Mouse (Mus musculus) ES-E14 (cell line): ENCODE results near the gene Glod4. TPM values are rescaled to one million over a fixed set of nuclear protein-coding genes. Genes with fewer than 3 reads are reported as not detected.

Experiments used
- DNase-seq: peaks from one replicate; pipeline ENCODE4 v3.0.0-alpha.2; 2013; ENCODE audit warnings: low read depth, low spot score
- H3K27ac ChIP-seq: 2 replicates; pipeline ENCODE4 v1.5.1; 2012; ENCODE audit warnings: low read depth, mild to moderate bottlenecking, low read length, moderate library complexity, mixed read lengths; ENCODE audit not compliant: poor library complexity, insufficient read depth, severe bottlenecking
- H3K36me3 ChIP-seq: 2 replicates; pipeline ENCODE4 v1.6.1; 2012; ENCODE audit warnings: mild to moderate bottlenecking, low read length, moderate library complexity, mixed read lengths; ENCODE audit not compliant: control insufficient read depth, poor library complexity, insufficient read depth, severe bottlenecking
- H3K4me1 ChIP-seq, 2 experiments: fragments of 150-350 bp in 1 of 2; sonication (generic) in 1 of 2; 2 replicates each; pipeline ENCODE4 v1.6.1; 2012; ENCODE audit warnings: low read length in 2 of 2, mild to moderate bottlenecking in 1 of 2, mixed read lengths in 1 of 2; ENCODE audit not compliant: control insufficient read depth in 2 of 2, insufficient read depth in 2 of 2, poor library complexity in 1 of 2
- H3K4me3 ChIP-seq, 2 experiments: fragments of 150-350 bp in 1 of 2; sonication (generic) in 1 of 2; 2 replicates each; pipeline ENCODE4 v1.5.1; 2012; ENCODE audit warnings: low read length in 2 of 2, low read depth in 1 of 2, mild to moderate bottlenecking in 1 of 2, mixed read lengths in 1 of 2; ENCODE audit not compliant: insufficient read depth in 1 of 2, poor library complexity in 1 of 2, severe bottlenecking in 1 of 2
- H3K9ac ChIP-seq: 2 replicates; pipeline ENCODE4 v1.6.1; 2012; ENCODE audit warnings: low read depth, mild to moderate bottlenecking, low read length, mixed read lengths; ENCODE audit not compliant: poor library complexity, insufficient read depth, severe bottlenecking
- H3K9me3 ChIP-seq: fragments of 150-350 bp; sonication (generic); 2 replicates; pipeline ENCODE4 v1.6.1; 2012; ENCODE audit warnings: low read depth, mild to moderate bottlenecking, low read length; ENCODE audit not compliant: control insufficient read depth, insufficient read depth
- CHD2 ChIP-seq: IDR thresholded peaks from 2 replicates; pipeline ENCODE4 v1.6.1; 2014; ENCODE audit warnings: mild to moderate bottlenecking, low read depth, low read length, inconsistent platforms
- HCFC1 ChIP-seq: IDR thresholded peaks from 2 replicates; pipeline ENCODE4 v1.6.1; 2012; ENCODE audit warnings: low read length, inconsistent platforms, borderline replicate concordance; ENCODE audit not compliant: insufficient read depth
- MAFK ChIP-seq: IDR thresholded peaks from 2 replicates; pipeline ENCODE4 v1.6.1; 2014; ENCODE audit warnings: mild to moderate bottlenecking, low read depth, low read length, inconsistent platforms; ENCODE audit not compliant: insufficient read depth
- ZC3H11A ChIP-seq: IDR thresholded peaks from 2 replicates; pipeline ENCODE4 v1.6.1; 2012; ENCODE audit warnings: low read depth, mild to moderate bottlenecking, inconsistent platforms, low read length, borderline replicate concordance
- ZNF384 ChIP-seq: IDR thresholded peaks from 2 replicates; pipeline ENCODE4 v1.6.1; 2012; ENCODE audit warnings: low read depth, low read length, inconsistent platforms
- in situ Hi-C, 2 experiments: fragments of 600-800 bp; cut with MboI; formaldehyde crosslinking; loops; one replicate each; pipeline ENCODE4 v1.15.1; 2025; ENCODE audit warnings: low sequenced_read_pairs in 2 of 2, inconsistent platforms in 1 of 2; ENCODE audit not compliant: unreplicated experiment in 2 of 2
- total RNA-seq: library from RNA; depleted of rRNA; stranded (reverse); fragments of 300-350 nt; gene quantifications from 2 replicates; pipeline ENCODE4 v1.2.3, GENCODE M21; 2012

The Glod4 gene
- total RNA-seq, 1 experiment: 65.5 TPM

GRCm38 (mm10) chr11:76144386-76144785 is 99.1 kb downstream of the Glod4 start:
- Histone ChIP-seq H3K36me3 (peaks cover under 1% of the 10 kb centered on the region; the same call in 1 of the 2 replicates), H3K9ac (no peak overlapping the region), H3K4me1 (no peaks in the 10 kb centered on the region), H3K4me3 (no peak overlapping the region), H3K27ac (no peak overlapping the region), H3K9me3 (peaks cover 9% of the 10 kb centered on the region; the same call in 1 of the 2 replicates)
- DNase-seq: no peak
- in situ Hi-C loops: no loop called here
- TF ChIP-seq MAFK: no peak
- no peak for TF ChIP-seq CHD2
- TF ChIP-seq ZC3H11A: no peak
- no peak for TF ChIP-seq HCFC1
- TF ChIP-seq ZNF384: no peak

GRCm38 (mm10) chr11:76137996-76138395 is 105.5 kb downstream of the Glod4 start:
- DNase-seq: no peak
- H3K4me3 ChIP-seq: no peak overlapping the region
- no peak overlapping the region for H3K9ac ChIP-seq
- H3K27ac ChIP-seq: no peak overlapping the region
- in situ Hi-C loops: no loop called here
- no peaks in the 10 kb centered on the region for H3K4me1 ChIP-seq
- H3K9me3 ChIP-seq: no peaks in the 10 kb centered on the region
- H3K36me3 ChIP-seq: peaks cover 3% of the 10 kb centered on the region
- TF ChIP-seq ZNF384 (no peak), ZC3H11A (no peak), CHD2 (no peak)

GRCm38 (mm10) chr11:76135641-76136437 is 107.7 kb downstream of the Glod4 start:
- Histone ChIP-seq H3K9me3 (no peaks in the 10 kb centered on the region), H3K9ac (no peak overlapping the region), H3K4me1 (no peaks in the 10 kb centered on the region), H3K4me3 (no peak overlapping the region), H3K36me3 (peaks cover 3% of the 10 kb centered on the region), H3K27ac (no peak overlapping the region)
- in situ Hi-C loops: no loop called here
- no peak for DNase-seq
- no peak for TF ChIP-seq ZC3H11A

GRCm38 (mm10) chr11:76130859-76131258 is 112.7 kb downstream of the Glod4 start:
- Histone ChIP-seq H3K9ac (no peak overlapping the region), H3K4me1 (no peaks in the 10 kb centered on the region), H3K9me3 (no peaks in the 10 kb centered on the region), H3K4me3 (no peak overlapping the region), H3K36me3 (peaks cover 1% of the 10 kb centered on the region), H3K27ac (no peak overlapping the region)
- TF ChIP-seq CHD2 (no peak), ZC3H11A (no peak), MAFK (no peak), HCFC1 (no peak), ZNF384 (no peak)
- in situ Hi-C loops: no loop called here
- no peak for DNase-seq

- H3K27ac ChIP-seq: no peak overlapping the region
- H3K4me3 ChIP-seq: no peak overlapping the region
- no peaks in the 10 kb centered on the region for H3K9me3 ChIP-seq
- in situ Hi-C loops: no loop called here
- no peaks in the 10 kb centered on the region for H3K36me3 ChIP-seq
- no peak overlapping the region for H3K9ac ChIP-seq
- TF ChIP-seq CHD2: no peak
- TF ChIP-seq MAFK: no peak
- no peak for TF ChIP-seq HCFC1
- no peak for TF ChIP-seq ZC3H11A
- no peak for TF ChIP-seq ZNF384
- no peak for DNase-seq
- H3K4me1 ChIP-seq: no peaks in the 10 kb centered on the region
These were observed 118.1 kb downstream of the Glod4 start for GRCm38 (mm10) chr11:76125386-76125785.
